Mouse (Mus musculus) adrenal gland, postnatal 4 days (tissue): Measurements from ENCODE around the gene Rap2b. TPM values are rescaled to one million over a fixed set of nuclear protein-coding genes. Genes with fewer than 3 reads are reported as not detected.

Experiments used
- DNase-seq, 2 experiments: peaks; one replicate each; pipeline ENCODE4 v3.0.0; 2021 to 2022; ENCODE audit warnings: low spot score in 2 of 2, mixed read lengths in 2 of 2
- total RNA-seq, 2 experiments: library from RNA; stranded (reverse); gene quantifications; 2 replicates each; pipeline ENCODE4 v1.2.3; 2021

Gene Rap2b
- total RNA-seq, 2 experiments from 2014 or later: 8.3 to 8.6 TPM

GRCm38 (mm10) chr3:61368446-61368845, 7.0 kb downstream of the Rap2b start:
- no peak for DNase-seq

GRCm38 (mm10) chr3:61376001-61376400, 14.6 kb downstream of the Rap2b start:
- no peak for DNase-seq

- no peak for DNase-seq
Measured at GRCm38 (mm10) chr3:61386368-61386767, 24.9 kb downstream of the Rap2b start.

GRCm38 (mm10) chr3:61391564-61391963, 30.1 kb downstream of the Rap2b start:
- no peak for DNase-seq

- no peak for DNase-seq
Measured at GRCm38 (mm10) chr3:61392881-61393280, 31.4 kb downstream of the Rap2b start.

- no peak for DNase-seq
Measured at GRCm38 (mm10) chr3:61393520-61393919, 32.1 kb downstream of the Rap2b start.

- DNase-seq: no peak
Measured at GRCm38 (mm10) chr3:61395382-61395781, 33.9 kb downstream of the Rap2b start.

GRCm38 (mm10) chr3:61396728-61397127, 35.3 kb downstream of the Rap2b start:
- DNase-seq: no peak

- no peak for DNase-seq
Measured at GRCm38 (mm10) chr3:61400823-61401387, 39.5 kb downstream of the Rap2b start.

- no peak for DNase-seq
Measured at GRCm38 (mm10) chr3:61406921-61407320, 45.5 kb downstream of the Rap2b start.

GRCm38 (mm10) chr3:61409683-61410082, 48.2 kb downstream of the Rap2b start:
- no peak for DNase-seq

- no peak for DNase-seq
Measured at GRCm38 (mm10) chr3:61415883-61416282, 54.4 kb downstream of the Rap2b start.

Other genes starting within 250 kb of the Rap2b start
- under 1 TPM; 0.28 to 0.34 TPM for gene B430305J03Rik, start 4.3 kb downstream of the Rap2b start, total RNA-seq